Mouse (Mus musculus): ENCODE results near the gene Pitpnb. TPM values are rescaled to one million over a fixed set of nuclear protein-coding genes. Genes with fewer than 3 reads are reported as not detected.

The Pitpnb gene
- polyA plus RNA-seq, 1 experiment = 54.1 TPM

GRCm38 (mm10) chr5:111421424-111421823, 90.9 kb downstream of the Pitpnb start:
- H3K27me3 ChIP-seq (ENCODE audit: control insufficient read depth, insufficient read depth, insufficient read length) = peaks cover 80% of the 10 kb centered on the region
- H3ac ChIP-seq (ENCODE audit: control insufficient read depth, insufficient read length, low read depth) = no peak overlapping the region
- H3K36me3 ChIP-seq (ENCODE audit: control insufficient read depth, insufficient read depth) = no peaks in the 10 kb centered on the region
- TF ChIP-seq CEBPB (IDR thresholded peaks at IDR 0.05; ENCODE audit: low read depth) (no peak), USF1 (IDR thresholded peaks at IDR 0.05; ENCODE audit: low read depth) (no peak), MYOD1 (IDR thresholded peaks at IDR 0.05; ENCODE audit: control insufficient read depth, insufficient read length, low read depth) (no peak), MAX (IDR thresholded peaks at IDR 0.05) (no peak), MYOG (IDR thresholded peaks at IDR 0.05; ENCODE audit: control insufficient read depth, extremely low read depth, insufficient read length) (no peak), FOSL1 (IDR thresholded peaks at IDR 0.05; ENCODE audit: insufficient read depth, low read length, poor library complexity, severe bottlenecking) (no peak), CTCF (IDR thresholded peaks at IDR 0.05; ENCODE audit: control insufficient read depth, insufficient read depth, insufficient read length) (no peak)
- H3K79me3 ChIP-seq (ENCODE audit: low read depth) = no peaks in the 10 kb centered on the region
- H3K79me2 ChIP-seq (ENCODE audit: control insufficient read depth, insufficient read depth) = no peaks in the 10 kb centered on the region
- no peak overlapping the region for H3K4me3 ChIP-seq (ENCODE audit: insufficient read depth, poor library complexity, severe bottlenecking)

GRCm38 (mm10) chr5:111422058-111422800, 91.7 kb downstream of the Pitpnb start:
- TF ChIP-seq USF1 (IDR thresholded peaks at IDR 0.05; ENCODE audit: low read depth) = no peak
- no peak for TF ChIP-seq MAX (IDR thresholded peaks at IDR 0.05)
- no peak for TF ChIP-seq FOSL1 (IDR thresholded peaks at IDR 0.05; ENCODE audit: insufficient read depth, low read length, poor library complexity, severe bottlenecking)
- TF ChIP-seq CEBPB (IDR thresholded peaks at IDR 0.05; ENCODE audit: low read depth) = no peak
- TF ChIP-seq CTCF (IDR thresholded peaks at IDR 0.05; ENCODE audit: control insufficient read depth, insufficient read depth, insufficient read length) = no peak
- TF ChIP-seq MYOG (IDR thresholded peaks at IDR 0.05; ENCODE audit: control insufficient read depth, extremely low read depth, insufficient read length) = no peak
- TF ChIP-seq MYOD1 (IDR thresholded peaks at IDR 0.05; ENCODE audit: control insufficient read depth, insufficient read length, low read depth) = no peak
- Histone ChIP-seq H3K79me2 (ENCODE audit: control insufficient read depth, insufficient read depth) (no peaks in the 10 kb centered on the region), H3K27me3 (ENCODE audit: control insufficient read depth, insufficient read depth, insufficient read length) (peaks cover 80% of the 10 kb centered on the region), H3K79me3 (ENCODE audit: low read depth) (no peaks in the 10 kb centered on the region), H3K4me3 (ENCODE audit: insufficient read depth, poor library complexity, severe bottlenecking) (no peak overlapping the region), H3K36me3 (ENCODE audit: control insufficient read depth, insufficient read depth) (no peaks in the 10 kb centered on the region), H3ac (ENCODE audit: control insufficient read depth, insufficient read length, low read depth) (no peak overlapping the region)

GRCm38 (mm10) chr5:111423011-111423410, 92.4 kb downstream of the Pitpnb start:
- TF ChIP-seq CTCF (IDR thresholded peaks at IDR 0.05; ENCODE audit: control insufficient read depth, insufficient read depth, insufficient read length) = no peak
- no peaks in the 10 kb centered on the region for H3K79me2 ChIP-seq (ENCODE audit: control insufficient read depth, insufficient read depth)
- H3K4me3 ChIP-seq (ENCODE audit: insufficient read depth, poor library complexity, severe bottlenecking) = no peak overlapping the region
- no peak overlapping the region for H3ac ChIP-seq (ENCODE audit: control insufficient read depth, insufficient read length, low read depth)
- H3K36me3 ChIP-seq (ENCODE audit: control insufficient read depth, insufficient read depth) = no peaks in the 10 kb centered on the region
- no peaks in the 10 kb centered on the region for H3K79me3 ChIP-seq (ENCODE audit: low read depth)
- H3K27me3 ChIP-seq (ENCODE audit: control insufficient read depth, insufficient read depth, insufficient read length) = peaks cover 78% of the 10 kb centered on the region

GRCm38 (mm10) chr5:111423616-111424015, 93.1 kb downstream of the Pitpnb start:
- no peak overlapping the region for H3ac ChIP-seq (ENCODE audit: control insufficient read depth, insufficient read length, low read depth)
- H3K36me3 ChIP-seq (ENCODE audit: control insufficient read depth, insufficient read depth) = no peaks in the 10 kb centered on the region
- H3K4me3 ChIP-seq (ENCODE audit: insufficient read depth, poor library complexity, severe bottlenecking) = no peak overlapping the region
- H3K79me2 ChIP-seq (ENCODE audit: control insufficient read depth, insufficient read depth) = no peaks in the 10 kb centered on the region
- TF ChIP-seq MYOG (IDR thresholded peaks at IDR 0.05; ENCODE audit: control insufficient read depth, extremely low read depth, insufficient read length) (no peak), CTCF (IDR thresholded peaks at IDR 0.05; ENCODE audit: control insufficient read depth, insufficient read depth, insufficient read length) (no peak), USF1 (IDR thresholded peaks at IDR 0.05; ENCODE audit: low read depth) (no peak), MAX (IDR thresholded peaks at IDR 0.05) (no peak), FOSL1 (IDR thresholded peaks at IDR 0.05; ENCODE audit: insufficient read depth, low read length, poor library complexity, severe bottlenecking) (no peak), MYOD1 (IDR thresholded peaks at IDR 0.05; ENCODE audit: control insufficient read depth, insufficient read length, low read depth) (no peak), CEBPB (IDR thresholded peaks at IDR 0.05; ENCODE audit: low read depth) (no peak)
- peaks cover 78% of the 10 kb centered on the region for H3K27me3 ChIP-seq (ENCODE audit: control insufficient read depth, insufficient read depth, insufficient read length)
- no peaks in the 10 kb centered on the region for H3K79me3 ChIP-seq (ENCODE audit: low read depth)

GRCm38 (mm10) chr5:111425813-111426212, 95.2 kb downstream of the Pitpnb start:
- H3K79me3 ChIP-seq (ENCODE audit: low read depth) = no peaks in the 10 kb centered on the region
- H3ac ChIP-seq (ENCODE audit: control insufficient read depth, insufficient read length, low read depth) = no peak overlapping the region
- TF ChIP-seq USF1 (IDR thresholded peaks at IDR 0.05; ENCODE audit: low read depth) = no peak
- TF ChIP-seq CTCF (IDR thresholded peaks at IDR 0.05; ENCODE audit: control insufficient read depth, insufficient read depth, insufficient read length) = no peak
- no peak for TF ChIP-seq MAX (IDR thresholded peaks at IDR 0.05)
- no peak for TF ChIP-seq CEBPB (IDR thresholded peaks at IDR 0.05; ENCODE audit: low read depth)
- no peak for TF ChIP-seq MYOD1 (IDR thresholded peaks at IDR 0.05; ENCODE audit: control insufficient read depth, insufficient read length, low read depth)
- TF ChIP-seq FOSL1 (IDR thresholded peaks at IDR 0.05; ENCODE audit: insufficient read depth, low read length, poor library complexity, severe bottlenecking) = no peak
- TF ChIP-seq MYOG (IDR thresholded peaks at IDR 0.05; ENCODE audit: control insufficient read depth, extremely low read depth, insufficient read length) = no peak
- H3K27me3 ChIP-seq (ENCODE audit: control insufficient read depth, insufficient read depth, insufficient read length) = peaks cover 80% of the 10 kb centered on the region
- no peak overlapping the region for H3K4me3 ChIP-seq (ENCODE audit: insufficient read depth, poor library complexity, severe bottlenecking)
- H3K36me3 ChIP-seq (ENCODE audit: control insufficient read depth, insufficient read depth) = no peaks in the 10 kb centered on the region
- H3K79me2 ChIP-seq (ENCODE audit: control insufficient read depth, insufficient read depth) = no peaks in the 10 kb centered on the region

GRCm38 (mm10) chr5:111426249-111426648, 95.7 kb downstream of the Pitpnb start:
- Histone ChIP-seq H3ac (ENCODE audit: control insufficient read depth, insufficient read length, low read depth) (no peak overlapping the region), H3K36me3 (ENCODE audit: control insufficient read depth, insufficient read depth) (no peaks in the 10 kb centered on the region), H3K27me3 (ENCODE audit: control insufficient read depth, insufficient read depth, insufficient read length) (peaks cover 80% of the 10 kb centered on the region), H3K79me2 (ENCODE audit: control insufficient read depth, insufficient read depth) (no peaks in the 10 kb centered on the region), H3K4me3 (ENCODE audit: insufficient read depth, poor library complexity, severe bottlenecking) (no peak overlapping the region), H3K79me3 (ENCODE audit: low read depth) (no peaks in the 10 kb centered on the region)
- TF ChIP-seq MAX (IDR thresholded peaks at IDR 0.05) (no peak), FOSL1 (IDR thresholded peaks at IDR 0.05; ENCODE audit: insufficient read depth, low read length, poor library complexity, severe bottlenecking) (no peak), CTCF (IDR thresholded peaks at IDR 0.05; ENCODE audit: control insufficient read depth, insufficient read depth, insufficient read length) (no peak), CEBPB (IDR thresholded peaks at IDR 0.05; ENCODE audit: low read depth) (no peak), USF1 (IDR thresholded peaks at IDR 0.05; ENCODE audit: low read depth) (no peak), MYOD1 (IDR thresholded peaks at IDR 0.05; ENCODE audit: control insufficient read depth, insufficient read length, low read depth) (no peak), MYOG (IDR thresholded peaks at IDR 0.05; ENCODE audit: control insufficient read depth, extremely low read depth, insufficient read length) (no peak)
